Mouse (Mus musculus): ENCODE measurements at regions not wholly inside any gene's neighbourhood (a gene's known extent, or its start where the extent isn't known, plus 50 kb on each side); places are given as distances from the start of the nearest gene placed in this dataset.

GRCm38 (mm10) chr8:116269393-116269792 is 235.4 kb upstream of the Dynlrb2 start:
- Histone ChIP-seq H3K27ac (ENCODE audit: low read depth) (no peak overlapping the region), H3K9ac (replicated peaks; ENCODE audit: low read depth, low read length) (no peak overlapping the region), H3K4me3 (ENCODE audit: low read depth, low read length) (no peak overlapping the region), H3K4me2 (ENCODE audit: low read depth, low read length) (no peak overlapping the region), H3K4me1 (ENCODE audit: control insufficient read depth, insufficient read depth) (no peaks in the 10 kb centered on the region), H3K9me3 (replicated peaks; ENCODE audit: control insufficient read depth, low read length) (no peaks in the 10 kb centered on the region), H3K36me3 (replicated peaks; ENCODE audit: control insufficient read depth, insufficient read depth, low read length) (no peaks in the 10 kb centered on the region), H3K27me3 (ENCODE audit: control insufficient read depth, insufficient read depth, low read length) (no peaks in the 10 kb centered on the region)
- no peak for DNase-seq (ENCODE audit: low spot score)
- TF ChIP-seq CTCF (IDR thresholded peaks at IDR 0.05; ENCODE audit: low read depth) (no peak), EP300 (IDR thresholded peaks at IDR 0.05; ENCODE audit: low read depth) (no peak)
- ATAC-seq (ENCODE audit: insufficient read depth, low read depth), result no peak

- WGBS, result 84% methylated on average over 2 of the region's 2 CpGs
- H3K27me3 ChIP-seq (ENCODE audit: control insufficient read depth, insufficient read depth, low read length), result no peaks in the 10 kb centered on the region
- H3K9ac ChIP-seq (replicated peaks; ENCODE audit: low read depth, low read length), result no peak overlapping the region
- H3K27ac ChIP-seq (ENCODE audit: low read depth), result no peak overlapping the region
- DNase-seq (ENCODE audit: low spot score) (no peak), ATAC-seq (ENCODE audit: insufficient read depth, low read depth) (no peak)
- no peak overlapping the region for H3K4me2 ChIP-seq (ENCODE audit: low read depth, low read length)
- H3K4me3 ChIP-seq (ENCODE audit: low read depth, low read length), result no peak overlapping the region
- no peaks in the 10 kb centered on the region for H3K9me3 ChIP-seq (replicated peaks; ENCODE audit: control insufficient read depth, low read length)
- H3K36me3 ChIP-seq (replicated peaks; ENCODE audit: control insufficient read depth, insufficient read depth, low read length), result no peaks in the 10 kb centered on the region
- no peaks in the 10 kb centered on the region for H3K4me1 ChIP-seq (ENCODE audit: control insufficient read depth, insufficient read depth)
- TF ChIP-seq CTCF (IDR thresholded peaks at IDR 0.05; ENCODE audit: low read depth) (no peak), EP300 (IDR thresholded peaks at IDR 0.05; ENCODE audit: low read depth) (no peak)
Observed at GRCm38 (mm10) chr8:116268685-116269084, 236.1 kb upstream of the Dynlrb2 start.

DNA sequence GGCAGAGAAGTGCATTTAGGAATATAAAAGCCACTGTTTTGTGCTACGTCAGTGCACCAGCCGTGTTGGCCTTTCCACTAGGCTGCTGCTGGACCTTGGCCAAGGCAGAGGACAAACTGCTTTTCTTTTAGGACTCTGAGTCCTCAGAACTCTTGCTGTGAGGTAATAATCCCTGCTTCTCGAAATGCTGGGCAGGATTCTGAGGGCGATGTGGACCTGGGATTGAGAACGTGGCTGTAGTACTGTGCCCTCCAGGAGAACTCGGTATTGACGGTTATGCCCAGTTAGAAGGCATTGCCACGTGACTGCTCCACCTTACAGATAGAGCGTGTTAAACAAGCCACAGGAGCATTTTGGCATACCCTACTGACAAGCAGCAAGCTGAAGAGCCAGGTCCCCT is 236.6 kb upstream of the Dynlrb2 start:
- Histone ChIP-seq H3K36me3 (replicated peaks; ENCODE audit: control insufficient read depth, insufficient read depth, low read length) (no peaks in the 10 kb centered on the region), H3K4me2 (ENCODE audit: low read depth, low read length) (no peak overlapping the region), H3K9me3 (replicated peaks; ENCODE audit: control insufficient read depth, low read length) (no peaks in the 10 kb centered on the region), H3K9ac (replicated peaks; ENCODE audit: low read depth, low read length) (no peak overlapping the region), H3K27me3 (ENCODE audit: control insufficient read depth, insufficient read depth, low read length) (no peaks in the 10 kb centered on the region), H3K27ac (ENCODE audit: low read depth) (no peak overlapping the region), H3K4me3 (ENCODE audit: low read depth, low read length) (no peak overlapping the region), H3K4me1 (ENCODE audit: control insufficient read depth, insufficient read depth) (no peaks in the 10 kb centered on the region)
- DNase-seq (ENCODE audit: low spot score) (peak; percentile 19), ATAC-seq (ENCODE audit: insufficient read depth, low read depth) (peak; percentile 36; the same call in 1 of the 2 replicates)
- WGBS, result 54% methylated on average over 9 of the region's 9 CpGs
- no peak for TF ChIP-seq CTCF (IDR thresholded peaks at IDR 0.05; ENCODE audit: low read depth)
- TF ChIP-seq EP300 (IDR thresholded peaks at IDR 0.05; ENCODE audit: low read depth), result no peak

DNA sequence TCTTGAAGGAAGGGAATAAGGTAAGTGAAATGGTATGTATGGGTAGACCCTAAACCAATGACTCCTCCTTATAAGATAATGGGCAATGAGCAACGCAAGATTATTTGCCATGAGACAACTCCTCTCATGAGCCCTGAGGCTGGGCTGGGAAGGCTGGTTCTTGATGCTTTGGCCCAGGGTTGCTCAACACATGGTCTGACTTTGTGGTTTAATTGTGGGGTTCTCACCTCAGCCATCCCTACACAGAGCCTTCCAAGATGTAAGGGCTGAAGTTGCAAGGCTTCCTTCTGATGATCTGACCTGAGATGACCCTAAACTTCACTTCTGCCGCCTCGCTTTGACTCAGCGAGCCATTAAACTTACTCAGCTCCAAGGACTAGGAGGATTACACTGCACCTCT is 237.8 kb upstream of the Dynlrb2 start:
- no peak for TF ChIP-seq CTCF (IDR thresholded peaks at IDR 0.05; ENCODE audit: low read depth)
- no peak for TF ChIP-seq EP300 (IDR thresholded peaks at IDR 0.05; ENCODE audit: low read depth)
- WGBS, result 88% methylated on average over 4 of the region's 4 CpGs
- no peak for ATAC-seq (ENCODE audit: insufficient read depth, low read depth)
- Histone ChIP-seq H3K27me3 (ENCODE audit: control insufficient read depth, insufficient read depth, low read length) (no peaks in the 10 kb centered on the region), H3K4me3 (ENCODE audit: low read depth, low read length) (no peak overlapping the region), H3K36me3 (replicated peaks; ENCODE audit: control insufficient read depth, insufficient read depth, low read length) (no peaks in the 10 kb centered on the region), H3K9me3 (replicated peaks; ENCODE audit: control insufficient read depth, low read length) (no peaks in the 10 kb centered on the region), H3K9ac (replicated peaks; ENCODE audit: low read depth, low read length) (no peak overlapping the region), H3K4me2 (ENCODE audit: low read depth, low read length) (no peak overlapping the region), H3K4me1 (ENCODE audit: control insufficient read depth, insufficient read depth) (no peaks in the 10 kb centered on the region), H3K27ac (ENCODE audit: low read depth) (no peak overlapping the region)
- DNase-seq (ENCODE audit: low spot score), result no peak

DNA sequence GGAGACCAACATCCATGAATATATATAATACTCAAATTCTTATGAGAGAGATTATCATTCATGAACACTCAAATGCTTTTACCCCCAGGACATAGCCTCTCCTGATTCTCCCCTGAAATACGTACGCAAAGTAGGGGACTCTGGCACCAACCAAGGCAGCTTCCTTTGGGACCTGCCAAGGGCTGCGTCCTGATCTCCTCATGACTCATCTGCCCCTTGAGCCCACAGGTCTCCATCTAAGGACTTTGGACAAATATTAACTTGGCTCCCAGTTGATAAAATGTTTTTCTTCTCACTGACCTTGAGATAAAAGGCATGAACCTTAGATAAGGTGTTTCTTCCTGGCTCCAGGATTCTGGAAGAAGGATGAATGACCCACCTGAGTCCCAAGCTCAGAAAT is 239.2 kb upstream of the Dynlrb2 start:
- H3K36me3 ChIP-seq (replicated peaks; ENCODE audit: control insufficient read depth, insufficient read depth, low read length), result no peaks in the 10 kb centered on the region
- H3K4me1 ChIP-seq (ENCODE audit: control insufficient read depth, insufficient read depth), result no peaks in the 10 kb centered on the region
- no peak overlapping the region for H3K4me2 ChIP-seq (ENCODE audit: low read depth, low read length)
- no peak overlapping the region for H3K27ac ChIP-seq (ENCODE audit: low read depth)
- H3K9me3 ChIP-seq (replicated peaks; ENCODE audit: control insufficient read depth, low read length), result no peaks in the 10 kb centered on the region
- no peak overlapping the region for H3K9ac ChIP-seq (replicated peaks; ENCODE audit: low read depth, low read length)
- no peak for DNase-seq (ENCODE audit: low spot score)
- H3K27me3 ChIP-seq (ENCODE audit: control insufficient read depth, insufficient read depth, low read length), result no peaks in the 10 kb centered on the region
- no peak for TF ChIP-seq CTCF (IDR thresholded peaks at IDR 0.05; ENCODE audit: low read depth)
- TF ChIP-seq EP300 (IDR thresholded peaks at IDR 0.05; ENCODE audit: low read depth), result no peak
- WGBS, result 78% methylated on average over 3 of the region's 3 CpGs
- no peak overlapping the region for H3K4me3 ChIP-seq (ENCODE audit: low read depth, low read length)
- ATAC-seq (ENCODE audit: insufficient read depth, low read depth), result no peak

DNA sequence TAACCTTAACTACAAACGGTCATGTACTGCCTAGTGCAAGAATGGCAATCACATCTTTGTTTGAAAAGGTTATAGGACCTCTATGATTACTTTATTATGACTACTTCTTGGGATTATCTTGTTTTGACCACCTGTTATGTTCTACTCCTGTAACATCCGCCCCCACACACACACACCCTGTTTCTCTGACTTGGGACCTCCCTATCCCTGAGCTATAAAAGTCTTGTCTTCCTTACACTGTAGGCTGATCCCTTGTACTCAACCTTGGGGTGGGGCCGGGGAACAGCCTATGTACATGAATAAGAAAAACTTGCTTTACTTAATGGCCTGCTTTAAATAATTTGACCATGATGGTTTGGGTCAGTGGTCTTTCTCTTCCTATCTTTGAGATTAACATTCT is 240.7 kb upstream of the Dynlrb2 start:
- TF ChIP-seq CTCF (IDR thresholded peaks at IDR 0.05; ENCODE audit: low read depth) (no peak), EP300 (IDR thresholded peaks at IDR 0.05; ENCODE audit: low read depth) (no peak)
- no peak for ATAC-seq (ENCODE audit: insufficient read depth, low read depth)
- Histone ChIP-seq H3K4me1 (ENCODE audit: control insufficient read depth, insufficient read depth) (no peaks in the 10 kb centered on the region), H3K36me3 (replicated peaks; ENCODE audit: control insufficient read depth, insufficient read depth, low read length) (no peaks in the 10 kb centered on the region), H3K4me2 (ENCODE audit: low read depth, low read length) (no peak overlapping the region), H3K9ac (replicated peaks; ENCODE audit: low read depth, low read length) (no peak overlapping the region), H3K27me3 (ENCODE audit: control insufficient read depth, insufficient read depth, low read length) (no peaks in the 10 kb centered on the region), H3K9me3 (replicated peaks; ENCODE audit: control insufficient read depth, low read length) (no peaks in the 10 kb centered on the region), H3K27ac (ENCODE audit: low read depth) (no peak overlapping the region), H3K4me3 (ENCODE audit: low read depth, low read length) (no peak overlapping the region)
- no peak for DNase-seq (ENCODE audit: low spot score)
- 91% methylated on average over 3 of the region's 3 CpGs for WGBS
